Mouse (Mus musculus) bone marrow macrophage, adult 2 months (primary cell): ENCODE measurements at regions not wholly inside any gene's neighbourhood (a gene's known extent, or its start where the extent isn't known, plus 50 kb on each side); places are given as distances from the start of the nearest gene placed in this dataset.

Source experiments
- H3K27ac ChIP-seq: 2 replicates; pipeline ENCODE4 v1.5.1; 2012; ENCODE audit warnings: low read depth, low read length; ENCODE audit not compliant: insufficient read depth
- H3K4me1 ChIP-seq: 2 replicates; pipeline ENCODE4 v1.6.1; 2012; ENCODE audit warnings: low read length; ENCODE audit not compliant: control insufficient read depth, insufficient read depth
- H3K4me3 ChIP-seq: 2 replicates; pipeline ENCODE4 v1.5.1; 2012; ENCODE audit warnings: mild to moderate bottlenecking, low read length, moderate library complexity; ENCODE audit not compliant: insufficient read depth
- CTCF ChIP-seq: IDR thresholded peaks from 2 replicates; pipeline ENCODE4 v1.5.1; 2012; ENCODE audit warnings: low read depth, mild to moderate bottlenecking, low read length, moderate library complexity
- POLR2A ChIP-seq: IDR thresholded peaks from 2 replicates; pipeline ENCODE4 v1.6.1; 2012; ENCODE audit warnings: mild to moderate bottlenecking, low read depth, low read length, borderline replicate concordance

DNA sequence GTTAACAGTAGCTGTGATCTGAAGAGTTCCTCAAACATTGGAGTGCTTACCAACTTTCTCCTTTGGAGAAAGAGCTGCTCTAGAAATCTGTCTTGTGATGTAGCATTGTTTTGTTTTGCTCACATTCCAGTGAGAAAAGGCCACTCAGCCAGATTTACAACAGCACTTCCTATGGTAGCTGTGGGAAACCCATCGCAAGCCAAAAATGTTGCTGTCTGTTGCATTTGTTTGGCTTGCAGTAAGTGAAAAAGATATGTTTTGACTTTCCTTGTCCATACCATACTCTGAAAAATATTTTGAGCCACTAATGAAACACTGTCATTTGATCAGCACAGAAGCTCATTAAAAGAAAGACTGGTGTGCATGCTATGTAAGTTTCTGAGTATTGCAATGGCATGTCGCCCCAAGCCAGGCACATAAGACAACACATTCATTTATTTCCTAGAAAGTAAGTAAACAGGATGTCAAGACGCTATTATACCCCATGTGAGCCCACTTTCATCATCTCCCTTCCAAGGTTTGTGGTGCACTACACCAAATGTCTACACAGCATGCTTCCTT is 66.2 kb downstream of the Car2 start:
- Histone ChIP-seq H3K4me1 (no peaks in the 10 kb centered on the region), H3K27ac (no peak overlapping the region), H3K4me3 (no peak overlapping the region)
- TF ChIP-seq CTCF (no peak), POLR2A (no peak)

DNA sequence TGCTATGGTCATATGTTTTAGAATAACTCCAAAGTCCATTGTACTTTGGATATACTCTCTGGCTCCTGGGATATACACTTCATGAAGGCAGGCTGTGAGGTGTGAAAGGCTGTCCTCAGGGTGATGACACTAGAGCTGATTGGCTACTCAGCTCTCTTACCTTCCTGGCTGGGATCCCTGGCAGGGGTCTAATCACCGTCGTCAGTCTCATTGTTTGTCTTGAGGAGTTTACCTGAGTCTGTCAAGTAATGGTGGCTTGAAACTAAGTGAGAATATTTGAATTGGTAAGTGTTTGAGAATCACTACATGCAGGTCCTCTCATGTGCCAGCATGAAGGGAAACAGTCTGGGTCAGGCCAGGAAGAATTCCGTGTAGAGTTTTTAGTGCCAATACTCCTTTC is 66.9 kb downstream of the Car2 start:
- H3K27ac ChIP-seq = no peak overlapping the region
- TF ChIP-seq POLR2A (no peak), CTCF (no peak)
- no peaks in the 10 kb centered on the region for H3K4me1 ChIP-seq
- H3K4me3 ChIP-seq = no peak overlapping the region

DNA sequence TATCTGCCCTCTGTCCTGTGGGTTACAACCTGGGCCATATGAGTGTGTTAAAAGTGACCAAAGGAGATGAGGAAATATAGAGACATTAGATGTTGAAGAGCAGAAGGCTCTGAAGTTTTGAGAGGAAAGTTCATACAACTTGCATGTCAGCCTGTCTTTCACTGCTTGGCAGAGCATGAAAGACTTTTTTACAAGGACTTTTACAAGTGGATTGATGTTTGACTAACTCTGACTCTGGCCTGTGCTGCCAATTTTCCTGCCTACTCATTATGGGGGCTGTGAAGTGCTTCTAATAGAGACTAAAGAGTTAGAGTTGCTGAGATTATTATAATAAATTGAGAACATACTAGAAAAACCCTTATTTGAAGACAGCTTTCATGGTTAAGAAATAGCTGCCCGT is 71.4 kb downstream of the Car2 start:
- Histone ChIP-seq H3K27ac (no peak overlapping the region), H3K4me1 (no peaks in the 10 kb centered on the region), H3K4me3 (no peak overlapping the region)
- TF ChIP-seq CTCF (no peak), POLR2A (no peak)

DNA sequence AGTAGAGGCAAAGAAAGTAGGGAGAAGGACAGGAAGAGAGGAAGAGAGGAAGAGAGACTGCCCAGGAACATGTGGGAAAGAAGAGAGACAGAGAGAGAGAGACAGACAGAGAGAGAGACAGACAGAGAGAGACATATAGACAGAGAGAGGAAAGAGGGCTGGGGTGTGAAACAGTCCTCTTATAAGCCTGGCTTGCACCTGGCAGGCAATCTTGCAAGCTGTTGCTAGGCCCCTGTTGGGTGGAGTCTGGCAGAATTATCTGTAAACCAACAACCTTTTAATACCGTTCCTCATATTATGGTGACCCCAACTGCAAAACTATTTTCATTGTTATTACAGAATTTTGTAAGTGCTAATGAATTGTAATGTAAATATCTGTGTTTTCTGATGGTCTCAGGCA is 72.2 kb downstream of the Car2 start:
- no peak overlapping the region for H3K4me3 ChIP-seq
- no peak overlapping the region for H3K27ac ChIP-seq
- TF ChIP-seq POLR2A = no peak
- no peak for TF ChIP-seq CTCF
- H3K4me1 ChIP-seq = no peaks in the 10 kb centered on the region

DNA sequence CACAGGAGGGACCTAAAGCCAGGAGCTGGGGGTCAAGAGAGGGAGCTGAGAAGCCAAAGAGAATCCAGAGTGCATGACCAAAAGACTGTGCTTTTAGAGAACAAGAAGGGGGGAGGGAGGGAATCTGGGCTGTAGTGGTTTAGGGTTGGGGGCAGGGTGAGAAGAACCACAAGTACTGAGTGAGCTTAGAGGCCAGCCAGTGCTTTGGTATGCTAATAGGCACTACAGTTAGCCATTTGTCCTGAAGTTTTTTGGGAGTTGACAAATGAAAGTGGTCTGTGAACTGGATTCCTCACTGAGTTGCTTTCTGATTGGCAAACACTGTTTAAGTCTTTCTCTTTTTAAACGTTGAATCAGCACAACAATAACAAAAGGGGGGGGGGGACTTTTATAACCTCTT is 73.5 kb downstream of the Car2 start:
- Histone ChIP-seq H3K27ac (no peak overlapping the region), H3K4me3 (no peak overlapping the region), H3K4me1 (no peaks in the 10 kb centered on the region)
- TF ChIP-seq POLR2A (no peak), CTCF (no peak)

DNA sequence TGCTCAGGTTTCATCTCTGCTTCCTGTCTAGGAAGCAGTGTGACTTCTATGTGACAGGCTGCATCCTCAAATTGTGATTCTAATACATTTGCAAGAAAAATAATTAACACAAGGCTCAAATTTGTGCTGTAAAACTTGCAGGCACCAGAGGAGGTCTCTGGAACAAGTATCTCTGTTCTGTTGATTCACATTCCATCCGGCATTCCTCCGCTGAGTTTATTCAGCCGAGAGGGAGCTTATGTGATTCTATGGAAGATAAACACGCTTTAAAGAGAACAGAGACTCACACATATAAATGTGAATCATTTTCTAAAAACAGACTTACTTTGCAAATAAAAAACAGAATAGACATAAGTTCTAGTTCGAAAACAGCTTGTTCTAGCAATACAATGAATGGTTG is 78.7 kb downstream of the Car2 start:
- H3K4me3 ChIP-seq = no peak overlapping the region
- H3K27ac ChIP-seq = no peak overlapping the region
- TF ChIP-seq CTCF = no peak
- no peak for TF ChIP-seq POLR2A
- no peaks in the 10 kb centered on the region for H3K4me1 ChIP-seq

DNA sequence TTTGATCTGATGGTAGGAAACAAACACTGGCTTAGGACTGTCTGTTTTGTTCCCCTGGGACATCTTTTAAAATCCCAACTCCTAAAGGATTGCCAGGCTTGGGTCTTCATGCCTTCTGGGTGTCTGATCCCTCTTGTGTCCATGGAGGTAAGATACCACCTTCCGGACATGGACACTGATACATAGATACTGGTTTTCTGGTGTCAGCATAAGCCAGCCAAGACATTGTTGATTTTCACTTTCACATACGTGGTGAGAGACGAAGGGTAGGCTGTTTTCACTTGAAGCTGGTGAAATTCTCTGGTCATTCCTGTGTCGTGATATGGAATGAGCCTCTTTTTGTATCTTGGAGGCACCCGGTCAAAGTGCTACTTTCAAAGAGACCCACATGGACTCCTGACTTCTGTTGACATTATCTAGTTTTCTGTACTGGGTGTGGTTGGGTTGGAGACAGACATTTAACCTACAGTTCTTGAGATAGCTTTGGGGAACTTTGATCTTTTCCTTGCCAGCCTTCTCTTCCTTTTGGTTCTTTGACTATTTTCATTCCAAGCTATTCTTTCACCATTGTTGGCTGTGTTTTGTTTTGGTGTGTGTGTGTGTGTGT is 79.5 kb downstream of the Car2 start:
- Histone ChIP-seq H3K4me1 (no peaks in the 10 kb centered on the region), H3K27ac (no peak overlapping the region), H3K4me3 (no peak overlapping the region)
- TF ChIP-seq CTCF (no peak), POLR2A (no peak)

DNA sequence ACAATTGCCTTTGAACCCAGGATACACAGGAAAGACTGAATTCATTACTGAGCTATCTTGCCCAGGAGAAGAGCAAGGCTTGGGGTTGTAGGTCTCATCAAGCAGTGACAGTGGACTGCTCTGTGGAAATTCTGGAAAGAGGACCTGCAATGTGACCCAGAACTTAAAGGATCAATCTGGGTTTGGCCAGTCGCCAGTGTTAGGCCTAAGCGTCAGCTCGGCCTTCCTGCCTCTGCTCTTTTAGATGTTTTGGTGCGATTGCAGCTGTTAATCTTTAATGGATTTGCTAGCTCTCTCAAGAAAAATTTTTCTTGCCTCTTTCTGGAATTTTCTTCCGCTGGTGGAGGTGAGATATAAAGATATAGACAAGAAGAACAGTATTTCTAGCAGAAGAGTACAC is 81.2 kb downstream of the Car2 start:
- H3K4me3 ChIP-seq = no peak overlapping the region
- no peak overlapping the region for H3K27ac ChIP-seq

DNA sequence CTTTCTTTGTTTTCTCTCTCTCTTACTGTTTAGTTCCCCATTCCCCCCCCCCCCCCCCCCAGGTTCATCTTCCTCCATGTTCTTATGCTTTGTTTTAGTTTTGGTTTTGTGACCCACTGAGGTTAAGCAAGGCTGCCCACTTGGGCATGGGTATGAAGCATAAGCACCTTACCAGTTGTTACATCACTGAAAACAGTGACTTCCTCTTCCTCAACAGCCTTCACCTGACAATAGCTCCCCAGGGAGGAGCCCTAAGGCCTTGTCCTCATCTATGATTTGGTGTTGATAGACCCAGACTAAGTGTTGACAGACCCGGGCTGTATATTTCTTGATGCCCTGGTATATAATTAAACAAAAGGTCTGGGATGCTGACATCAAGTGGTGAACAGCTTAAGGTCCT is 82.3 kb downstream of the Car2 start:
- Histone ChIP-seq H3K4me1 (no peaks in the 10 kb centered on the region), H3K27ac (no peak overlapping the region), H3K4me3 (no peak overlapping the region)
- no peak for TF ChIP-seq POLR2A
- no peak for TF ChIP-seq CTCF

More for the DNA sequence above, 81.2 kb downstream of the Car2 start:
- H3K4me1 ChIP-seq = no peaks in the 10 kb centered on the region
- TF ChIP-seq CTCF (no peak), POLR2A (no peak)

DNA sequence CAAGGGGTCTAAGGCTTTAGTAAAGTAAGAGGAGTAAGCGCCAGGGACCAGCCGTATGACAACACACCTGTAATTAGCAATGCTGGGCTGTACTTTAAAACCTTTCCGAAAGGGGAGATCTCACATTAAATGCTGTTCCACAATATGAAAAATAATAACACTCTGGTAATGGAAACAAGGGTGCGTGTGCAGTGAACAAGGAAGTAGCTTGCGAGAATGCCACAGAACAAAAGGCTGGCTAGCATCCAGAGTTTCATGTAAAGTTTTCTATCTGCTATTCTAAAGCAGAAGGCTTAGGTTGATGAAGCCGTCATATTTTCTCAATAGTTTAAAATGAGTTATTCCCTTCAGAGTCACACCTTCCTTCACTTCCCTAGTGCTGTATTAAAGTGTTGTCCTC is 83.6 kb downstream of the Car2 start:
- no peaks in the 10 kb centered on the region for H3K4me1 ChIP-seq
- no peak overlapping the region for H3K4me3 ChIP-seq
- H3K27ac ChIP-seq = no peak overlapping the region
- no peak for TF ChIP-seq CTCF
- no peak for TF ChIP-seq POLR2A

DNA sequence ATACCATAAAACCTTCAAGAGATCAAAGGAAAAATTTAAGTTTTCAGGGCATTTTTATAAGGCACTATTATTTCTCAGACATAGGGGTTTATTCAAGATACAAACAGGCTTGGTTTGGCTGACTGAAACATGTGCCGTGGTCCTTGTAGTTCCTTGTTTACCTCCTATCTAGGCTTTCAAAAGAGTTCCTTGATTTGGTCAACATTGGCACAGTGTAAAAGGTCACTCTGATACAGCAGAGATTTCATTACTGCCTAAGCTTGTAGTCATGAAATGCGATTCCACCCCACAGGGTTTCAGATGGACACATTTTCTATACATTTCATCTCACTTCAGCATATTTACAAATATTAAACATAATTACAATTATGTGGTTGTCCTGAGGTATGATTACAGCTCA is 85.6 kb downstream of the Car2 start:
- Histone ChIP-seq H3K4me3 (no peak overlapping the region), H3K4me1 (no peaks in the 10 kb centered on the region), H3K27ac (no peak overlapping the region)
- TF ChIP-seq CTCF = no peak
- TF ChIP-seq POLR2A = no peak

DNA sequence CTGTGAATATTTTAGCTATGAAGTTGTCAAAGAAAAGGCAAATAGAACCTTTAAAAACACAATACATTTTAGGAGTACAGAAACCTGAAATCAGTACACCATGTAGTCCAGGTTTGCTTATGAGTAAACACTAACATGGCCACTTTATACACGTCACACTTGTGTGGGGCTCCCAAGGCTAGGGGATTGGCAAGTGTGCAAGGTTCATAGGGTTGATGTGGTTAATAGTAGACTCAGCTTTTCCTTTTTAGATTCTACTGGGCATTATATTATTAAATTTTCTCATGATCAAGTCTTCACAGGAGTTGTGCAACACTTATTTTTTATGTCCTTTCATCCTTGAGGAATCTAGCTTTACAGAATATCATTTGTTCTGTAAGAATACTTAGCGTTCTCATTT is 88.7 kb downstream of the Car2 start:
- Histone ChIP-seq H3K4me1 (no peaks in the 10 kb centered on the region), H3K4me3 (no peak overlapping the region), H3K27ac (no peak overlapping the region)
- TF ChIP-seq POLR2A (no peak), CTCF (no peak)
